Mouse (Mus musculus) liver, embryonic 14.5 days (tissue): ENCODE results near the gene Tmem165. TPM values are rescaled to one million over a fixed set of nuclear protein-coding genes. Genes with fewer than 3 reads are reported as not detected.

Source experiments
- ATAC-seq: fragments of 200-750 bp; cut with Nextera tagmentation; 2 replicates; pipeline ENCODE4 v1.8.0; 2017; ENCODE audit warnings: moderate number of reproducible peaks, mild to moderate bottlenecking, moderate library complexity; ENCODE audit not compliant: insufficient read depth
- DNase-seq, 3 experiments: peaks; one replicate each; pipeline ENCODE4 v3.0.0-alpha.2; 2012 to 2013; ENCODE audit warnings: low read depth in 3 of 3, low spot score in 3 of 3
- H3K27ac ChIP-seq: fragments of 300-500 bp; sonication (generic); 2 replicates; pipeline ENCODE4 v1.5.1; 2014; ENCODE audit warnings: moderate library complexity, mild to moderate bottlenecking, control low read depth, inconsistent platforms
- H3K27me3 ChIP-seq: fragments of 300-500 bp; sonication (generic); 2 replicates; pipeline ENCODE4 v1.6.1; 2014; ENCODE audit warnings: mild to moderate bottlenecking, low read length, moderate library complexity; ENCODE audit not compliant: control insufficient read depth, insufficient read depth
- H3K36me3 ChIP-seq: fragments of 300-500 bp; sonication (generic); replicated peaks from 2 replicates; pipeline ENCODE4 v1.6.1; 2014; ENCODE audit warnings: low read depth; ENCODE audit not compliant: control insufficient read depth, insufficient read depth
- H3K4me1 ChIP-seq, 2 experiments: fragments of 200-500 bp in 1 of 2; fragments of 300-500 bp in 1 of 2; sonication (generic) in 1 of 2; replicated peaks; 2 replicates each; pipeline ENCODE4 v1.6.1; 2012 to 2014; ENCODE audit warnings: antibody characterized with exemption in 1 of 2, inconsistent platforms in 1 of 2, low read length in 1 of 2; ENCODE audit not compliant: control insufficient read depth in 2 of 2, insufficient read depth in 2 of 2
- H3K4me2 ChIP-seq: fragments of 300-500 bp; sonication (generic); 2 replicates; pipeline ENCODE4 v1.6.1; 2014; ENCODE audit warnings: low read depth, mild to moderate bottlenecking, control low read depth, moderate library complexity
- H3K4me3 ChIP-seq, 2 experiments: fragments of 200-500 bp in 1 of 2; fragments of 300-500 bp in 1 of 2; sonication (generic) in 1 of 2; 2 replicates each; pipeline ENCODE4 v1.5.1; 2012 to 2014; ENCODE audit warnings: low read depth in 2 of 2, low read length in 2 of 2, mild to moderate bottlenecking in 2 of 2, control low read depth in 1 of 2, inconsistent platforms in 1 of 2, moderate library complexity in 1 of 2; ENCODE audit not compliant: insufficient read depth in 1 of 2
- H3K9ac ChIP-seq: fragments of 300-500 bp; sonication (generic); replicated peaks from 2 replicates; pipeline ENCODE4 v1.6.1; 2014; ENCODE audit warnings: mild to moderate bottlenecking, control low read depth, moderate library complexity
- H3K9me3 ChIP-seq: fragments of 300-500 bp; sonication (generic); 2 replicates; pipeline ENCODE4 v1.6.1; 2016; ENCODE audit warnings: low read length, mixed read lengths; ENCODE audit not compliant: control insufficient read depth
- CTCF ChIP-seq: IDR thresholded peaks from 2 replicates; pipeline ENCODE4 v1.5.1; 2016; ENCODE audit warnings: antibody characterized with exemption, low read depth, control low read depth
- EP300 ChIP-seq: IDR thresholded peaks from 2 replicates; pipeline ENCODE4 v1.6.1; 2016; ENCODE audit warnings: antibody characterized with exemption, low read depth
- WGBS: fragments of 180-500 bp; shearing (Covaris S2); extraction: QIAGEN DNeasy Blood & Tissue Kit; methylation state at CpG from one replicate; pipeline ENCODE4 v1.1.7; 2014; ENCODE audit not compliant: insufficient replicate concordance; 5-methylcytosine and 5-hydroxymethylcytosine counted together
- polyA plus RNA-seq, 2 experiments: library from polyadenylated mRNA; depleted of rRNA in 1 of 2; stranded (reverse) in 1 of 2; unstranded in 1 of 2; fragments of >200 nt; fragmentation: Nextera tagmentation in 1 of 2; extraction: Ambion mirVana in 1 of 2; gene quantifications; 2 replicates each; pipeline versions ENCODE4 v1.2.1 to v1.2.3; 2012 to 2014

The Tmem165 gene
- polyA plus RNA-seq, 2 experiments, result 23.8 to 34.5 TPM

DNA sequence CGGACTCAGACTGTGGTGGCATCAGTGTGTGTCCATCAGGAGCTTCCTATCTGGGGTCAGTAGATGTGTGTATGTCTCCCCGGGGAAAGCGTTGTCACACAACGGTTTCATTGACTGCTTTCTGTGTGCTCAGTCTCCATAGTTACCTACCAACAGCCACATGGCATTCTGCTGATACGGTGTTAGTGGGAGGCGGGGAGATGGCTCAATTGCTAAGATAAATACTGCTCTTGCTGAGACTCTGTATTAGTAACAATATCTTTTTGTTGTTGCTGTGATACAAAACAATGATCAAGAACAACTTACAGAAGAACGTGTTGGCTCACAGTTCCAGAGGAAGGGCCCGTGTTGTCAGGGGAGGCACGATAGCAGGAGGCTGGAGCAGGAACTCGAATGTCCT, 45.2 kb upstream of the Tmem165 start:
- H3K36me3 ChIP-seq, result no peaks in the 10 kb centered on the region
- H3K27ac ChIP-seq, result no peak overlapping the region; the same call in 1 of the 2 replicates
- TF ChIP-seq EP300, result no peak
- TF ChIP-seq CTCF, result no peak
- 49% methylated on average over 10 of the region's 10 CpGs for whole genome bisulfite sequencing
- no peak for ATAC-seq
- H3K4me2 ChIP-seq, result no peak overlapping the region; the same call in 1 of the 2 replicates
- no peaks in the 10 kb centered on the region for H3K9me3 ChIP-seq
- H3K4me3 ChIP-seq, result no peak overlapping the region
- no peaks in the 10 kb centered on the region for H3K27me3 ChIP-seq
- H3K4me1 ChIP-seq, result peaks cover 20 to 28% of the 10 kb centered on the region in 2 experiments
- H3K9ac ChIP-seq, result no peak overlapping the region
- DNase-seq, result peak; percentile 62 to 67 (median 65)

DNA sequence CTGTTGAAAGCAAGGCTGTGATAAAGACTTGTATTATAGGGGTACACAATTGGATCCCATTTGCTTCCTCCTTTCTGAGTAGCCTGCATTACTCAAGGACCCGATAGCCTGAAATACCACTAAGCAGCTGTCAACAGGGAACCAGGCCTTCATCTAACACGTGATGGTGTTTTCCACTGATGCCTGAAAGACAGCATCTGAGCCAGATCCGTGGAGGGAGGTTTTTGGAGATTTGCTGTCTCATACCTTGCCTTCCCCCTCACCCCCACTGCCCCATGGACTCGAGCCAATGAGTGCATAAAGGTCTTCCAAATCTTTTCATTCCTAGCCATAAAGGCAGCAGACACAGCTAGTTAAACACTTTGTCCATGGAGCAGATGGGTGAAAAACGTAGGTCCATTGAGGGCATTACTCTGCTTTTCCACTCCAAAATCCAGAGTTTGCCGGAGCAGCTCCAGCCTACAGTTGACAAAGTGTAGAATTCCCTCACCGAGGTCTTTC, 44.5 kb upstream of the Tmem165 start:
- WGBS, result 51% methylated on average over 7 of the region's 7 CpGs
- H3K27me3 ChIP-seq, result no peaks in the 10 kb centered on the region
- DNase-seq (no peak), ATAC-seq (no peak)
- H3K4me2 ChIP-seq, result peak overlapping the region; percentile 78
- no peak overlapping the region for H3K27ac ChIP-seq
- H3K9ac ChIP-seq, result no peak overlapping the region
- no peaks in the 10 kb centered on the region for H3K9me3 ChIP-seq
- TF ChIP-seq CTCF (no peak), EP300 (no peak)
- H3K4me1 ChIP-seq, result peaks cover 20 to 28% of the 10 kb centered on the region in 2 experiments
- no peak overlapping the region; a peak in 1 of 4 replicates for H3K4me3 ChIP-seq
- no peaks in the 10 kb centered on the region for H3K36me3 ChIP-seq

GRCm38 (mm10) chr5:76139808-76140729, 43.6 kb upstream of the Tmem165 start, which contains the start of gene Srd5a3:
Gene Srd5a3, plus strand, starts transcription at chr5:76140271.
- peak; percentile 85 to 88 (median 87) for DNase-seq
- peak; percentile 95 for ATAC-seq
- Histone ChIP-seq H3K27me3 (no peaks in the 10 kb centered on the region), H3K4me2 (peak within 1 kb of the TSS; percentile 78), H3K4me1 (peaks cover 20 to 28% of the 10 kb centered on the region in 2 experiments), H3K4me3 (peak within 1 kb of the TSS; percentile 79 to 96), H3K36me3 (no peaks in the 10 kb centered on the region), H3K9ac (peak within 1 kb of the TSS; percentile 88), H3K27ac (peak within 1 kb of the TSS; percentile 79), H3K9me3 (no peaks in the 10 kb centered on the region)
- TF ChIP-seq EP300 (peak; percentile 31; the same call in 1 of the 2 replicates), CTCF (peak; percentile 88)
- WGBS, result under 1% methylated on average over 59 of the region's 69 CpGs

- H3K4me1 ChIP-seq, result peaks cover 20 to 28% of the 10 kb centered on the region in 2 experiments
- DNase-seq (no peak), ATAC-seq (peak; percentile 36; the same call in 1 of the 2 replicates)
- TF ChIP-seq EP300, result 0 out of 2 replicates have a peak, but pooled peaks have one; percentile 3
- no peak for TF ChIP-seq CTCF
- H3K36me3 ChIP-seq, result no peaks in the 10 kb centered on the region
- 7% methylated on average over 9 of the region's 9 CpGs for WGBS
- no peaks in the 10 kb centered on the region for H3K27me3 ChIP-seq
- H3K27ac ChIP-seq, result peak overlapping the region; percentile 79
- H3K9ac ChIP-seq, result peak overlapping the region; percentile 88
- H3K4me3 ChIP-seq, result peak overlapping the region; percentile 79 to 96
- H3K9me3 ChIP-seq, result no peaks in the 10 kb centered on the region
- H3K4me2 ChIP-seq, result peak overlapping the region; percentile 78
Measured at GRCm38 (mm10) chr5:76140730-76141066, 43.0 kb upstream of the Tmem165 start.

GRCm38 (mm10) chr5:76143356-76143755, 40.3 kb upstream of the Tmem165 start:
- WGBS, result 70% methylated on average over 4 of the region's 4 CpGs
- no peak for TF ChIP-seq EP300
- TF ChIP-seq CTCF, result no peak
- Histone ChIP-seq H3K27me3 (no peaks in the 10 kb centered on the region), H3K36me3 (no peaks in the 10 kb centered on the region), H3K9ac (no peak overlapping the region), H3K4me2 (no peak overlapping the region), H3K9me3 (no peaks in the 10 kb centered on the region), H3K4me3 (no peak overlapping the region), H3K27ac (no peak overlapping the region), H3K4me1 (peaks cover 13 to 21% of the 10 kb centered on the region in 2 experiments)
- DNase-seq, result no peak
- ATAC-seq, result no peak
